Mouse (Mus musculus): ENCODE measurements around the gene Qdpr.

The Qdpr gene

DNA sequence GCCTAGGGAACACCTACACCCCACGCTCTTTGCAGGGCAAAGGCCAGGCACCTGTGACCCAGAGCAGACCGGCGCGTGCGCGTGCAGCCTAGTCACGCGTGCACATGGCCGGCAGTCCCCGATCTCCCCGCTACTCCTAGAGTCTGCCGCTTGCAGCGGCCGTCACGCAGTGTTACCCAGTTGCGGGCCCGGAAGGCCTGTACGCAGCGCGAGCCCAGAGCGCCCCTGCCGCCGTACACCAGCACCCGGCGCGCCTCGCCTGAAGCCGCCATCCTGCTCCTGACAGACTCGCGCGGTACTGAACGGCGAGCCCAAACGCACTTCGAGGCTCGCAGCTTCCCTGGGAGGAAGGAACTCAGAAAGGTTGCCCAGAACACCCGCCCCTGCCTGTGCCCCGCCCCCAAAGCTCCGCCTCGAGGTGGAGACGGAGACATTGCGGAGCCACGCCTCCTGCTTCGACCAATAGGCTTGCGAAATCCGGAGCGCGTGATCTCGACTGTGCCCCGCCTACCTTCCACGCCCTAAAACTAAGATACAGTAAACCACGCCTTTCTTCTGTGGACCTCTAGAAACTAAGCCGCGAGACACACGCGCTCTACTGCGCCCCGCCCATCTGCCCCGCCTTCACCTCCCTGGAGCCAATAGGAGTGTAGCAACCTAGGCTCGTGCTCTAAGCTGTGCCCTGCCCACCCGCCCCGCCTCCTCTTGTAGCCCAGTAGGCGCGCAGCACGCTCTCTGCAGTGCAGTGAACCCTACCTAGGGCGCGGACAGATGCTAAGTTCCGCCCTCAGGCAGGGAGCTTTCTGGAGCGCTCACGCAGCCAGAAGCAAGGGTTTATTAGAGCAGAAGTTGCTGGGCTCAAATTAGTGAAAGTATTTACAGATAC lies at the start of gene Qdpr:
Gene Qdpr, minus strand, starts transcription at position 406 of the 886 bp plus-strand sequence.
- DNase-seq (ENCODE audit: low read depth, low spot score): peak; percentile 90

DNA sequence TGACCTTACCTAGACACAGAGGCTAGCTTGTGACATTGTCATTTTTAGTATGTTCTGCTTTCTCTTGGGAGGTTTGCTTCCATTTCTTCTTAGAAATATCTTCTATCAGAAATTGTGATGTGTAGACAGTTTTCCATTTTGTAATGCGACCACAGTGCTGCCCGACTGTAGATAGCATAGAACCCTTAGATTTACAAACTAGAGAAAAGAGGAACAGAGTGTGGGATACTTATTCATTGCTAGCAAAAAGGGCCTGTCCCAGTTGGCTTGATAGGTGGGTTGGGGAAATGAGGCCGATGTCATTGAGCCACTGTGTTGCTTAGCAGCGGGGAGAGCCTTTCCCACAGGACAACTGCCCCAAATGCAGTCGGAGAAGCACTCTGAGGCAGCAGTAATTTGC lies 47.5 kb upstream of the Qdpr start:
- DNase-seq (ENCODE audit: low read depth, low spot score): no peak

GRCm38 (mm10) chr5:45496930-45497550 lies 47.0 kb upstream of the Qdpr start:
- DNase-seq (ENCODE audit: low read depth, low spot score): no peak

- DNase-seq (ENCODE audit: low read depth, low spot score): no peak
Measured at GRCm38 (mm10) chr5:45496479-45496878, 46.4 kb upstream of the Qdpr start.

DNA sequence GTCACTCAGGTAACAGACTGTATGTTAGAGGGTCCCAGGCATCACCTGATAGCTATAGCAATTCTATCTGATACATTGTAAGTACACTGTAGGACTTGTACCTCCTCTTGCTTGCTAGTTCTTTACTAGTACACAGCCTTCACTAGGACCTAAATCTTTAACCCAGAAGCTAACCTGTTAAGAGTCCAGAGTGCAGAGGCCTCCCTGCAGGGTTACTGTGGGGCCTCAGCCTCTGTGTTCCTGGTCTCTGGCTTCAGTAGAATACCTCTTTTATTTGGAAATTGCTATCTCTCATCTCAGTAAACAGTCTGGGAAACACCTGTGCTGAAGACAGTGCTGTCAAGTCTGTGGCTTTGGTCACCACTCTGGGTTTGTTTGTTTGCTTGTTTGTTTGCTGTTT lies 46.0 kb upstream of the Qdpr start:
- DNase-seq (ENCODE audit: low read depth, low spot score): no peak

DNA sequence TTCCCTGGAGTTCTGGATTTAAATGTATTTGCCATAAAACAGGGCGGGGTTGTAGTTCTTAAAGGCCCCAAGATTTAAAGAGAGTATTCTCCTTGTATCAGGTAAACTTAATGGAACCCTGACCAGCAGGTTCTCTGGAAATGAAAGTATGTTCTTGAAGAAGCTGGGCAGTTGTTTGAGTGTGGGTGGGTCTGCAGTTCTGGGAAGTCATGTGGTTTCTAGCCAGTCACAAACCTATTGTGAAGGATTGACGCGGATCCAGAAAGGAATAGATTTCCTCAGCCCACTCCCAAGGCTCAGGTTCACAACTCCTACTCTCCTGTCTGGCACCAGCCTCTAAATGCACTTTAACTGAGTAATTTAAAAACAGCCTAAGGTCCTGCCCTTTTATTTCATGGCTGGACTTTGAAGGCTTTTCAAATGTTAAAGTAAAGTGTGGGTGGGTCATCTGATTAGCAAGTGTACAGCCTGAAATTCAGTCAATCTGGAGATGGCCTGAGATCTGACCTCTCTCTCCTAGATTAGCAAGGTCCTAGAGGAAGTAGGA lies 45.5 kb upstream of the Qdpr start:
- no peak for DNase-seq (ENCODE audit: low read depth, low spot score)

- no peak for DNase-seq (ENCODE audit: low read depth, low spot score)
Measured at GRCm38 (mm10) chr5:45494093-45494755, 44.2 kb upstream of the Qdpr start.

DNA sequence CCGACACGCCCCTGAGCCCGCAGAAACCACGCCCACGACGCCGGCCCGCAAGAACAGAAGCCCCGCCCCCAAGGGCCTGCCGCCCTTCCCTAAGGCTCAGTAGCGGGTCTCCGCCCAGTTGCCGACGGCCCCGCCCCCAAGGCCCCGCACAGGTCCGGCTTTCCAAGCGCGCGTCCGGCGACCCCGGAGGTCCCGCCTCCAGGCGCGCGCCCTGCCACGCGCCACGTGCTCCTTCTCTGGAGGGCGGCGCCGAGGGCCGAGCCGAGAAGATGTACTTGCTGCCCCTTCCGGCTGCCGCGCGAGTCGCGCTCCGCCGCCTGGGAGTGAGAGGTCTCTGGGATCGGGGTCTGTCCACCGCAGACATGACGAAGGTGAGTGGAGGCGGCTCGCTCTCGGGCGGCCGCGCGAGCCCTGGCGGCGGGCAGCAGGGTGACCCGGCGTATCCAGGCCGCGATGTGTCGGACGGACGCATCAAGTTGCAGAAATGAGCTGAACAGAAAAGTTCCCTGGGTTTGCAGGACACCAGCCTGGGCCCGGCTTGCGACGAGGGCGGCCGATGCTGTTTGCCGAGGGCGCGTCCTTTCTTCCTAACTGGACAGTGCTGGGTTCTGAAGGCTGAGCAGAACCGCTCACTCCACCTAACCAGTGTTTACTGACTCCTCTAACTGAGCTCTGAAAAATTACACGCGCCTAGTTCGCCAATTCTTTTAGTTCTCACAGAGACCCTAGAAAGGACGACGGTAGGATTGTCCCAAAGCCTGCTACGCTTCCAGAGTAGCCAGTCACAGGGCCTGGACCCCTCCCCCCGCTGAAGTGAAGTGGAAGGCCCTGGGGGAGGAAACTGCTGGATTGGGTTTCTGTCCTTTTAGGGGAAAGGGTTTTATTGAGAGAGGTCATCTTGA lies 43.4 kb upstream of the Qdpr start, which contains the start of gene Lap3:
Gene Lap3, plus strand, starts transcription at position 184 of the 902 bp plus-strand sequence.
- peak; percentile 87 for DNase-seq (ENCODE audit: low read depth, low spot score)

GRCm38 (mm10) chr5:45491776-45492175 lies 41.7 kb upstream of the Qdpr start:
- no peak for DNase-seq (ENCODE audit: low read depth, low spot score)

DNA sequence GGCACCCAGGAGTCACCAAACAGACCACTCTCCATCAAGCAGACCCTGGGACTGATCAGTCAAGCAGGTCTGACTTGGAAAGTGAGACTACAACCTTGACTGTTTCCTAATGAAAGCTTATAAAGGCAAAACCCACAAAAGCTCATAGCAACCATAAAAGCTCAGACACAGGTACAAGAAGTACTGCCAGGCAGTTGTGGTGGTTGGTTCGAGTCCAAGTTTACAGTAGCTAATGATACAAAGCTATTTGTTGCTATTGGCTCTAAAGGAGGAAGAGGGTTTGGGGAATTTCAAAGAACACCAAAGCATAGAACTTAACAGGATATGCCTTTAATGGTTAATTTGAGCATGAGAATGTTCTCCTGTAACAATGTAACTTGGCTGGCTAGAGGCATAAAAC lies 33.6 kb upstream of the Qdpr start:
- DNase-seq (ENCODE audit: low read depth, low spot score): no peak

DNA sequence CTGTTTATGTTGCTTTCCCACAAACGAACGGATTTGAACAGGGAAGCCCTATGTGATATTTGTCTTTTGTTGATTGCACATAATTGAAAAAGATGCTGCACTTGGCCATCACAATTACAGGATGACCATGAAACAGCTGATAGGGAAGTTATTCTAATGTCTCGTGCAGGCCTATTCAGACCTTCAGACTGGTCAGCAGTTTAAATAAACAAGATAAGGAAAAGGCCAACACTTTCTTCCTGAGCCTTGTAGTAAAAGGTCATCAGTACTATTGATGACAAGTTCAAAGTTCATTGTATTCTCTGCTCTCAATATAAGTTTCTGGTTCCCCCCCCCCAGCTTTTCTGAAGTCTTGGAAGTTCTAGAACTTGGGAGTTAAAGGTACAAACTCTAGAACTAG lies 32.6 kb upstream of the Qdpr start:
- no peak for DNase-seq (ENCODE audit: low read depth, low spot score)

DNA sequence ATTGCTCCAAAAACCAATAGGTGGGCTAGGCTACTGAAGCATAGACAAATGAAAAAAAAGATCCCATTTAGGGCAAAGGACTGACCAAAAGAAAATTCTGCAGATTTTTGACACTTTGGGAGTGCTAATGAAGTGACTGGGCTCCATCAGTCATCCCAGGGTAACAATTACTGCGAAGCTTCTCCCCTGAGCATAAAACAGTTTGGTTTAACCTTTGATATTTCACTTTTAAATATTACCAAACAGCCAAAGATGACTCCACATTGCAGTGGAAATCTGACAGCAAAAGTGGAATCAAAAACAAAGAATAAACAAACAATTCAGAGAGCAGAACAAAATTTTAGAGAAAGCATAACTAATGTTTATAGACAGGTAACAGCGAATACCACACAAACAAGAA lies 31.1 kb upstream of the Qdpr start:
- no peak for DNase-seq (ENCODE audit: low read depth, low spot score)

DNA sequence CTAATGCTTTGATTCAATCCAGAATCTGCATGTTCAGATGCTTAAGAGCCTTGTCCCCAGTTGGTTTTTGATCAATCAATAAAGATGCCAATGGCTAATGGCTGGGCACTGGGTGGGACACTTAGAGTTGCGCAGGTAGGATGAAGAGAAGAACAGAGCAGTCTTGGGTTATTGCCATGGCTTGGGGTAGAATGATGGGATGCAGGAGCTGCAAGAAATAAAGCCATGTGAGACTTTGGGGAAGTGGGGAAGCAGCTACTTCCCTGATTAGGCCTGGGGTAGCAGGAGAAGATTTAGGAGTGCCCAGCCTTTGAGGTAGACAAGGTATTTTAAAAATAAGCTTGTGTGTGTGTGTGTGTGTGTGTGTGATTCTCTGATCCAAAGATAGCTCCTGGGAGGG lies 30.0 kb upstream of the Qdpr start:
- DNase-seq (ENCODE audit: low read depth, low spot score): no peak

- no peak for DNase-seq (ENCODE audit: low read depth, low spot score)
Measured at GRCm38 (mm10) chr5:45477601-45478000, 27.6 kb upstream of the Qdpr start.

DNA sequence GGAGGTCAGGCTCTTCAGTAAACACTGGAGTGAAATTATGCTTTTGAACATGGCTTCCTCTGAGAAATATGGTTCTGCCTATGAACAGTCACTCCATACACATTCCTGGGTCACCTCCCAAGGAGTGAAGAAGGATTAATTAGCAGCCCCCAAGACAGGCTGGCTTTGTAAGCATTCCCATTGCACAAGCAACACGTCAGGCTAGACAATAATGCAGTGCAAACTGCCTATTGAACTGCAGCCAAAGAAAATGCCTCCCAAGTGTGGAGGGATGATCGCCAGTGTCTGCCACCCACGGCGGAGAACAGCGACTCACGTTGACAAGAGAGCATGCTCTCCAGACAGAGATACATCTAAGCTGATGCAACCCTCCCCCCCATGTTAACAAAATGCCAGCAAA lies 26.3 kb upstream of the Qdpr start:
- DNase-seq (ENCODE audit: low read depth, low spot score): no peak

DNA sequence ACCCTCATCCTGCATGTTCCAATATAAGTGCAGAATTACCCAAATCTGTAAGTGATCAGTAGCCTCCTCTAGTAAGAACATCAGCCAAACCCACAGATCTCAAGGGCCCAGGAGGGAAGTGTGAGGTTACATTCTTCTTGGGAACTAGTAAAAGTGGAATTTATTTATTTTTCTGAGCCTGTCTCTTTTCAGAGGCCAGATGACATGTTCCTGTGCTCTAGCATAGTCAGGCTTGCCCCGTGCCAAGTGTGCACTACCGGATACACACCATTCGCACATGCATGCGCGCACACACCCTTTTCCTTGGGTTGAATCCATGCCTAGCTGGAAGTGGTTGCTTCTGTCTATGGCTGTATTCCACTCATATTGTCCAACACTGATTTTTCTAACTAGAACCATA lies 25.7 kb upstream of the Qdpr start:
- no peak for DNase-seq (ENCODE audit: low read depth, low spot score)

DNA sequence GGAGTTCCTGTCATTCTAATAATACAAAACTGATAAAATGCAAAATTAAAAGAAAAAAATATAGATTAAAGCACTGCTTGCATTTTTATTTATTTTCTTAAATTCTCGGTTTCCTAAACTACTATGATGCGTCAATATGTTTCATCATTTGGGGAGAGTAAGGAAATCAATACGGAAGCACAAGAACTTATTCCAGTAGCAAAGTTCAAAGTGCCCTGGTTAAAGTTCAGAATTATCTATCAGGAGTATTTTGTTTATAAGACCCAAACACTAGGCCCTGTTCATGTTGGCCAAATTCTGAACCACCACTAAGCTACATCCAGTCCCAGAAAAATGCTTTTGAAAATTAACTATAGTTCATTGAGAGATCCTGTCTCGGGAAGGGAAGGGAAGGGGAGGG lies 24.7 kb upstream of the Qdpr start:
- DNase-seq (ENCODE audit: low read depth, low spot score): no peak

GRCm38 (mm10) chr5:45474215-45474614 lies 24.2 kb upstream of the Qdpr start:
- no peak for DNase-seq (ENCODE audit: low read depth, low spot score)

- no peak for DNase-seq (ENCODE audit: low read depth, low spot score)
Measured at GRCm38 (mm10) chr5:45473521-45473920, 23.5 kb upstream of the Qdpr start.

DNA sequence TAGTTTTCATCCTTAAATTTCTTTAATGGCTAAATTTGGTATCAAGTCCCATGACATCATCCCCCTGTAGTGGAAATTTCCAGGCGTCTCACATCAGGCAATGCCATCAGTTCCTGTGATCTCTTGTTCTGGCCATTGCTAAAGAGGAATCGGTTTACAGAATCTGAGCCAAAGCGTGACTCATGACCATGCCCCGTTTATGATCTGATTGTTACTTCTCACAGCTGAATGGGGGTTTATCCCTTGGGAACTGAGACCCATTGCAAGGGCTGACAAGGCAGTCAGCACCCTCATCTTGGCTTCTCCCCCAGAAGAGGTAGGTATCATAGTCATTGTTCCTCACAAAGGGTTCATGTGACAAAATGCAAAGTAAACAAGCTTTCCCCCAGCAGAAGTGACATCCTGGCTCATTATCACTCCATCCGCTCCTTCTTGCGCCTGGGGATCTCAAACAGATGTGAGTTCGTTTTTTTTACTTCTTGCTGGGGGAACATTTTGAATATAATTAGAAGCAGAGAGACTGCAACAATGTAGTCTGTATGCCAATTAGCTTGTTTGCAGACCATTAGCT lies 22.9 kb upstream of the Qdpr start:
- DNase-seq (ENCODE audit: low read depth, low spot score): no peak

- no peak for DNase-seq (ENCODE audit: low read depth, low spot score)
Measured at GRCm38 (mm10) chr5:45454456-45454855, 4.4 kb upstream of the Qdpr start.

All from c-Kit-negative CD71-positive TER-119-positive erythroid progenitor cells, embryonic 14.5 days (primary cell).